ENCODE assay signal across 10 mouse cellular contexts in genomic region chr8:111821199-111821598, GRCm38 (mm10). TPM values are rescaled to one million over a fixed set of nuclear protein-coding genes. Genes with fewer than 3 reads are reported as not detected.
DNase-seq lines count a peak whose midpoint lies in the region; ATAC-seq and TF ChIP-seq lines count a peak whose summit lies in the region.
"Had no signal": no experiment of that assay in that cellular context is flagged by ENCODE, and none has a peak within 500 bp of the region (broad histone marks: within the 10 kb centered on the region; RNA-seq: fewer than 3 reads in every experiment).

No protein-coding gene starts in this region.

- H3K4me1 ChIP-seq in lung, adult 2 months (ENCODE audit: control insufficient read depth, insufficient read depth, low read length) = peaks cover 12% of the 10 kb centered on the region

- TF ChIP-seq POLR2A in lung, adult 2 months (IDR thresholded peaks at IDR 0.05; ENCODE audit: borderline replicate concordance, extremely low read depth, low read depth, low read length) = no peak

- 48% methylated on average over 10 of the region's 10 CpGs for WGBS in lung, adult 2 months

- DNase-seq in lung, adult 18-20 months = peak; percentile 51 to 52
- no peak for DNase-seq in lung, adult 2 months
- peak; percentile 59 for DNase-seq in c-Kit-positive CD71-negative TER-119-negative erythroid progenitor cells, embryonic 14.5 days (ENCODE audit: low read depth)
- peak; percentile 67 for DNase-seq in thymus, postnatal 14 days
- no peak for DNase-seq in MN1 (ENCODE audit: low spot score)
- DNase-seq in cerebellum, postnatal 4 days (ENCODE audit: low spot score in 2 of 2) = no peak
- no peak for DNase-seq in cerebellum, postnatal 25 days
- DNase-seq: cerebellum, adult 11-12 months had no signal

- peak; percentile 95 for ATAC-seq in monocyte, adult 5-6 weeks (replicated peaks; ENCODE audit: insufficient number of reproducible peaks, low FRiP score, low TSS enrichment, poor library complexity, severe bottlenecking)

- TF ChIP-seq CTCF in lung, adult 2 months (IDR thresholded peaks at IDR 0.05; ENCODE audit: insufficient read depth, low read length) = no peak

- no peak overlapping the region for H3K4me3 ChIP-seq in lung, adult 2 months (replicated peaks; ENCODE audit: extremely low read depth, low read depth, low read length)
- H3K4me3 ChIP-seq: erythroblast, embryonic 14.5 days had no signal

RNA-seq across cellular contexts. Expression of gene Cfdp1, which starts 32.9 kb away (rescaled TPM):
- polyA plus RNA-seq in lung, adult 2 months (2012; rRNA removed) = 3.6 and 7.9 TPM in 2 replicates
- total RNA-seq in monocyte, adult 5-6 weeks (2017) = 135 to 169 TPM (median 155 TPM) in 3 replicates

RNA-seq across cellular contexts. Expression of gene Tmem170, which starts 55.4 kb away (rescaled TPM):
- 4.0 and 5.0 TPM in 2 replicates for polyA plus RNA-seq in lung, adult 2 months (2012; rRNA removed)
- 0.95 to 2.5 TPM (median 1.6 TPM) in 3 replicates for total RNA-seq in monocyte, adult 5-6 weeks (2017)

Comparison
In these comparisons a context has a peak if more than half of its experiments do, and no peak if none do; other contexts are left out.
1. DNase-seq: peak in lung, adult 18-20 months (2 of 2), c-Kit-positive CD71-negative TER-119-negative erythroid progenitor cells, embryonic 14.5 days (single experiment) and thymus, postnatal 14 days (single experiment); none in lung, adult 2 months (single experiment), MN1 (single experiment), cerebellum, postnatal 4 days (0 of 2) and cerebellum, postnatal 25 days (0 of 2).